Mouse (Mus musculus) testis, adult 2 months (tissue): Measurements from ENCODE around the gene Rwdd3. TPM values are rescaled to one million over a fixed set of nuclear protein-coding genes. Genes with fewer than 3 reads are reported as not detected.

ENCODE experiments used
- H3K27ac ChIP-seq: fragments of 200-500 bp; 2 replicates; pipeline ENCODE4 v1.5.1; 2012; ENCODE audit warnings: low read depth, low read length; ENCODE audit not compliant: control insufficient read depth, insufficient read depth
- H3K27me3 ChIP-seq: fragments of 200-500 bp; 2 replicates; pipeline ENCODE4 v1.6.1; 2012; ENCODE audit warnings: mild to moderate bottlenecking, low read length, moderate library complexity; ENCODE audit not compliant: control insufficient read depth, insufficient read depth
- H3K36me3 ChIP-seq: fragments of 200-500 bp; 2 replicates; pipeline ENCODE4 v1.6.1; 2012; ENCODE audit warnings: mild to moderate bottlenecking, low read length; ENCODE audit not compliant: control insufficient read depth, insufficient read depth
- H3K4me1 ChIP-seq: fragments of 200-500 bp; 2 replicates; pipeline ENCODE4 v1.6.1; 2012; ENCODE audit warnings: low read length; ENCODE audit not compliant: control insufficient read depth, insufficient read depth
- H3K4me3 ChIP-seq: fragments of 200-500 bp; 2 replicates; pipeline ENCODE4 v1.5.1; 2012; ENCODE audit warnings: low read depth, mild to moderate bottlenecking, low read length, moderate library complexity, mixed read lengths; ENCODE audit not compliant: control insufficient read depth
- CTCF ChIP-seq: fragments of 200-500 bp; IDR thresholded peaks from 2 replicates; pipeline ENCODE4 v1.5.1; 2012; ENCODE audit warnings: low read depth, mild to moderate bottlenecking, inconsistent platforms, low read length, moderate library complexity; ENCODE audit not compliant: control insufficient read depth, insufficient read depth, insufficient replicate concordance
- POLR2A ChIP-seq: fragments of 200-500 bp; IDR thresholded peaks from 2 replicates; pipeline ENCODE4 v1.6.1; 2012; ENCODE audit warnings: low read depth, mild to moderate bottlenecking, inconsistent platforms, low read length, moderate library complexity; ENCODE audit not compliant: control insufficient read depth
- polyA plus RNA-seq: library from polyadenylated mRNA; depleted of rRNA; stranded (reverse); fragments of >200 nt; gene quantifications from 2 replicates; pipeline ENCODE4 v1.2.3, GENCODE M21; 2012

Rwdd3 gene
- polyA plus RNA-seq, 1 experiment, result 1.8 TPM

- H3K4me3 ChIP-seq, result no peak overlapping the region
- no peaks in the 10 kb centered on the region for H3K27me3 ChIP-seq
- no peaks in the 10 kb centered on the region for H3K4me1 ChIP-seq
- TF ChIP-seq POLR2A, result no peak
- TF ChIP-seq CTCF, result no peak
- H3K27ac ChIP-seq, result no peak overlapping the region
- H3K36me3 ChIP-seq, result no peaks in the 10 kb centered on the region
These were observed 11.9 kb downstream of the Rwdd3 start for GRCm38 (mm10) chr3:121159566-121159965.

GRCm38 (mm10) chr3:121158901-121159351 is 12.6 kb downstream of the Rwdd3 start:
- H3K4me3 ChIP-seq, result no peak overlapping the region
- no peaks in the 10 kb centered on the region for H3K36me3 ChIP-seq
- TF ChIP-seq POLR2A, result no peak
- no peak for TF ChIP-seq CTCF
- H3K27ac ChIP-seq, result no peak overlapping the region
- no peaks in the 10 kb centered on the region for H3K4me1 ChIP-seq
- no peaks in the 10 kb centered on the region for H3K27me3 ChIP-seq

- TF ChIP-seq POLR2A (no peak), CTCF (no peak)
- H3K27me3 ChIP-seq, result no peaks in the 10 kb centered on the region
- no peaks in the 10 kb centered on the region for H3K36me3 ChIP-seq
- H3K4me3 ChIP-seq, result no peak overlapping the region
- no peak overlapping the region for H3K27ac ChIP-seq
- no peaks in the 10 kb centered on the region for H3K4me1 ChIP-seq
These were observed 13.8 kb downstream of the Rwdd3 start for GRCm38 (mm10) chr3:121157546-121158330.

GRCm38 (mm10) chr3:121156451-121157186 is 14.9 kb downstream of the Rwdd3 start:
- no peaks in the 10 kb centered on the region for H3K36me3 ChIP-seq
- no peak overlapping the region for H3K27ac ChIP-seq
- no peak overlapping the region for H3K4me3 ChIP-seq
- no peak for TF ChIP-seq POLR2A
- TF ChIP-seq CTCF, result no peak
- no peaks in the 10 kb centered on the region for H3K4me1 ChIP-seq
- no peaks in the 10 kb centered on the region for H3K27me3 ChIP-seq

- no peak for TF ChIP-seq POLR2A
- TF ChIP-seq CTCF, result no peak
- Histone ChIP-seq H3K36me3 (no peaks in the 10 kb centered on the region), H3K27me3 (no peaks in the 10 kb centered on the region), H3K4me1 (no peaks in the 10 kb centered on the region), H3K4me3 (no peak overlapping the region), H3K27ac (no peak overlapping the region)
These were observed 15.5 kb downstream of the Rwdd3 start for GRCm38 (mm10) chr3:121156043-121156442.

- TF ChIP-seq POLR2A, result no peak
- no peak for TF ChIP-seq CTCF
- no peaks in the 10 kb centered on the region for H3K36me3 ChIP-seq
- no peaks in the 10 kb centered on the region for H3K27me3 ChIP-seq
- H3K4me3 ChIP-seq, result no peak overlapping the region
- no peaks in the 10 kb centered on the region for H3K4me1 ChIP-seq
- no peak overlapping the region for H3K27ac ChIP-seq
These were observed 37.6 kb downstream of the Rwdd3 start for GRCm38 (mm10) chr3:121133937-121134336.

GRCm38 (mm10) chr3:121133039-121133438 is 38.5 kb downstream of the Rwdd3 start:
- TF ChIP-seq CTCF, result no peak
- TF ChIP-seq POLR2A, result no peak
- Histone ChIP-seq H3K36me3 (no peaks in the 10 kb centered on the region), H3K4me1 (no peaks in the 10 kb centered on the region), H3K4me3 (no peak overlapping the region), H3K27ac (no peak overlapping the region), H3K27me3 (no peaks in the 10 kb centered on the region)

GRCm38 (mm10) chr3:121127171-121127570 is 44.3 kb downstream of the Rwdd3 start:
- H3K27me3 ChIP-seq, result no peaks in the 10 kb centered on the region
- H3K4me3 ChIP-seq, result no peak overlapping the region
- H3K4me1 ChIP-seq, result no peaks in the 10 kb centered on the region
- no peak overlapping the region for H3K27ac ChIP-seq
- no peaks in the 10 kb centered on the region for H3K36me3 ChIP-seq
- TF ChIP-seq CTCF (no peak), POLR2A (no peak)
